Mouse (Mus musculus) embryo, embryonic 9.5 days (tissue): Measurements from ENCODE around the gene 4930550C14Rik.
A peak's percentile ranks its signal among the peaks of the same experiment; 100 is the strongest.

Experiments used
- DNase-seq: peaks from one replicate; pipeline ENCODE4 v3.0.0-alpha.2; 2017; ENCODE audit errors: extremely low spot score

The 4930550C14Rik gene

GRCm38 (mm10) chr9:53402291-53402711, at the start of gene 4930550C14Rik:
Gene 4930550C14Rik (plus strand): TSS chr9:53402325.
- DNase-seq, result peak; percentile 26

DNA sequence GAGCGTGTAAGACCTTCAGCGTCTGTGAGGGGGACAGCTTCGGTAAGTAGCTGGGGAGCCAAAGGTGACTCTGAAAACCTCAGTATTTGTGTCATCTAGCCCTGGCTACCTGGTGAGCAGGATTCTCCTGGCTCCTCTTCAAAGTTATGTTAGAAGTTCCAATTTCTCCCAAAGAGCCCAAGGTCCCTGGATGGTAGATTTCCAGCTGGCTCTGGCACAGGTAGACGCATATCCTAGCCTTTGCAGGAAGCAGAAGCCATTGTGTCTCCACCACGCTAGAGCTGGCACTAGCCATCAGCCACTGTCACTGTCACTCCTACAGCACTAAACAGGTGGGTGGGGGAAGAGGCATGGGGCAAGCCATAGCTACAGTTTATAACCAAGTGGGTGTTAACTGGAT, 49.0 kb upstream of the 4930550C14Rik start:
- DNase-seq, result no peak

DNA sequence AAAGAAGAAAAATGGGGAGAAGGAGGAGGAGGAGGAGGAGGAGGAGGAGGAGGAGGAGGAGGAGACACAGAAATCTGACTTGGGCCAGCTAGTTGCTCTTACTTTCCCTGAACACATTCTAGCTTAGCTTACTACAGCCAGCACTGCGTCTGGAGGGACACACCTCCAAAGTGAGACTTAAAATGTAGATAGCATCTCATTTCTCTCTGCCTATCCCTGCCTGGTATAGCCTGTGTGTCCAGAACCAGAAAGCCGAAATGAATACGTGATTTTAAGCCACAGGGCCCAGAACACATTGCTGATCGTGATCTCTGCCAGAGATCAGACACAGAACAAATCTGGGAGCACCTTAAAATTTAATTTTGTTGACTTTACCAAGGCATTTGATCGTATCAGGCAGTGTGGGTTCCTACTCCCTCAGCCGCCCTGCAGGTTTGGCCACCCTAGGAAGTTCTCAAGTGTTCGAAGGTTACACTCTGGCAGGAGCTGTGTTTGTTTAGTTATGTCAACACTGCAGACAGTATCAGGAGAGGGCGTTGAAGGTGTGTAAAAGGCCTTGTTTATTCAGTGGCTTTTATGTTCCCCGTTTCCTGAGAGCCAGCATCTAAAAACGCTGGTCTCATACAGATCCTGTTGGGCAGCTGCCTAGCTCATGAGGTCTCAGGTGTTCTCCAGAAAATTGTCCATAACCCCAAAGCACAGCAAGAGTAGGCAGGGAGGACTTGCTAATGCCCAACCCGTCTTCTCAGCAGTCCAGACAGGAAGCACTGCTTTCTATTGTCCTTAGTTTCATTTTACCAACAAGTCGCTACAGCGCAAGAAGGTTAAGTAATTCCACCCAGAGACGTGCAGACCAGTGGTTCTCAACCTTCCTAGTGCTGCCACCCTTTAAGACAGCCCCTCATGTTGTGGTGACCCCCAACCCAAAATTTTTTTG, 45.6 kb upstream of the 4930550C14Rik start:
- peak; percentile 9 for DNase-seq

GRCm38 (mm10) chr9:53371339-53371738, 30.8 kb upstream of the 4930550C14Rik start:
- DNase-seq, result no peak

DNA sequence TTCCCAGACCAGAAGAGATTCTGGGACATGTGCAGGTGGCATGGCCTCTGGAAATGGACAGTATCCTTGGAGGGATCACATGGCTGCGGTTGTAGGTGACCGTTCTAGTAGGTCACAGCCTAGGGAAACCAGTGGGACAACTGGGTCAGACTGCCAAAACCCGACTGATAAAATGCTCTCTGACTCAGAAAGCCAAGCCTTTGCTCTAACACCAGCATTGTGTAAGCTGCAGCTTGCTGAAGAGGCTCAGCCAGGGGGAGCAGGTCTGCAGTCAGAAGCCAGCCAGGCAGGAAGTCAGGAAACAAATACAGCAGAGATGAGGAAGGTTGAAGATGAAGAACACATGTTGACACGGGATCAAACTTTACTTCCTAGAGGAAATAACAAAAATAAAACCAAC, 26.2 kb upstream of the 4930550C14Rik start:
- no peak for DNase-seq

DNA sequence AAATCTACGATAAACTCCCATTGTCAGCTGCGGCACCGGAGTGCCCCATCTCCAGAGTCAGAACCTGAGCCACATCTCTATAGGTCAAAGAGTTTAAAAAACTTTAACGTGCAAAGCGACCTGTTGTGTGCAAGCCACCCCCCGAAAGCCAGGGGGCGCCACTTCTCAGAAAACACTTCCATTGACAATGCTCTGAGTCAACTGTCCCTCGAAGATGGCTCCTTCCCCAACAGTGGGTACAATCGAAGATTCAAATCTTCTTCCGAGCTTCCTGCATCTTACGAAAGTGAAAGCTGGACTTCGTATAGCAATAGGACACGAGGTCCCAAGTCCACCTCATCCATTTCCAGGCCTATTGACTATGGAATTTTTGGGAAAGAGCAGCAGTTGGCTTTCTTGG, 25.3 kb upstream of the 4930550C14Rik start:
- DNase-seq, result no peak

GRCm38 (mm10) chr9:53377597-53377996, 24.5 kb upstream of the 4930550C14Rik start:
- no peak for DNase-seq

DNA sequence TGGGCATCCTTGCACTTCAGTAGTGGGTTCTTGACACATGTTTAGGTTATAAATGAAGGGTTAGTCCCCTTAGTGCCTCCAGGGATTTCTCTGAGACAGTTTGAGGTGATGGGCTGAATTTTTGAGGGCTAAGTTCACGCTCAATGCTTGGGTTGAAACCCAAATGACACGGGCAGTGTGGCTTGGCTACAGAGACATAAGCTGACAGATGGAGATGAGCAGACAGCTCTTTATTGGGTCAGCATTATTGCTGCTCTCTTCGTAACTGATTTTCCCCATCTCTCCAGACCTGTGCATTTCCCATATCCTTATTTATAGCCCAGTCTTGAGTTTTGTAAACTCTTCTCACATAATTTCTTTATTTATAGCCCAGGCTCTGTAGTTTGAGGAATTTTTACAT, 24.0 kb upstream of the 4930550C14Rik start:
- DNase-seq, result no peak

GRCm38 (mm10) chr9:53380595-53380994, 21.5 kb upstream of the 4930550C14Rik start:
- no peak for DNase-seq

DNA sequence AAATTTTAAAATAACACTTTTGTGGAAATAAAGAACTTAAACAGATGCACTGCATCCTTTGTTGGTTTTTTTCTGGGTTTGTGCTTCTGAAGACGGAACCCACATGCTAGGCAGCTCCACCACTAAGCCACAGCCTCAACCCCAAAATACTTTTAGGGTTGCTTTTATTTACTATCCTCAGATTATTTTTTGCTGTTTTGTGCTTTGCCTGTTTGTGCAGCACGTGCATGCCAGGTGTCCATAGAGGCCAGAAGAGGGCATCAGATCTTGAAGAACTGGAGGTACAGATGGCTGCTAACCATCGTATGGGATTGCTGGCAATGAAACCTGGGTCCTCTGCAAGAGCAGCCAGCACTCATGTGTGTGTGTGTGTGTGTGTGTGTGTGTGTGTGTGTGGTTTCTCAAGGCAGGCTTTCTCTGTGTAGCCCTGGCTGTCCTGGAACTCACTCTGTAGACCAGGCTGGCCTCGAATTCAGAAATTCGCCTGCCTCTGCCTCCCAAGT, 21.0 kb upstream of the 4930550C14Rik start:
- no peak for DNase-seq

DNA sequence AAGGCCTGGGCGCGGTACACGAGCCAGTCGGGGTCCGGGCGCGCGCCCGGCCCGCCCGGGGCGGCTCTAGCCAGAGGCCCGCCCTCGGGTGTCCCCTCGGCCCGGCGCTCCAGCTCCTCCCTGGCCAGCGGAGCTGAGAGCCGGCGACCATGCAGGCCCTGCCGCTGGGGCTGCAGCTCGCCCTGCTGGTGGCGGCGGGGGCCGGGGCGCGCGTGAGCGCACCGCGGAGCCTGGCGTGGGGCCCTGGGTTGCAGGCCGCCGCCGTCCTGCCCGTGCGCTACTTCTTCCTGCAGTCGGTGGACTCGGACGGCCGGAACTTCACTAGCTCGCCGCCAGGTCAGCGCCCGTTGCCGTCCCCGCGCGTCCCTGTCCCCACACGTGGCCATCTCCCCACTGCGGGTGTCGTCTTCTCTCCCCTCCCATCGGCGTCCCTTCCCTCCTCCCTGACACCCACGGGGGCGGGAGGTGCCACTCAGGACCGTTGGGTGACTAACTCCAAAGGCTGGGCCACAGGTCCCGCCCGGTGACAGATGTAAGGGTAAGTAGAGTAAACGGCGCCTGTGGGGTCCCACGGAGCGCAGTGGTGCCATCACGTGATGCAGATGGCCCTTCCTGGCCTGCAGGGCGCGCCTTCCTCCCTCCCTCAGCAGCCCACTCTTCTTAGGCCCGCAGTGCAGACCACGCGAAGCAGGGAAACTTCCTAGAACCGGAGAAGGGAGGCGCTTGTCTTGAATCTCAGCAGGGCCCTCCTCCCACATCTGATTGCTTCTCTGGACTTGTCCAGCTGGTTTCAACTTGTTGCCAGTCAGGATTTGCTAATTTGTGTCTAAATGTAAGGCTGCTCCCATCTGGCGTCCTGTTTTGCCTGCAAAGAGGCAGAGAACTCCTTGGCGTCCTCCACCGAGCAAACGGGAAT, 17.9 kb upstream of the 4930550C14Rik start, which contains the start of gene Kdelc2:
TSS of gene Kdelc2 (plus strand) at position 75 of the 916 bp plus-strand sequence.
- DNase-seq, result peak; percentile 85

DNA sequence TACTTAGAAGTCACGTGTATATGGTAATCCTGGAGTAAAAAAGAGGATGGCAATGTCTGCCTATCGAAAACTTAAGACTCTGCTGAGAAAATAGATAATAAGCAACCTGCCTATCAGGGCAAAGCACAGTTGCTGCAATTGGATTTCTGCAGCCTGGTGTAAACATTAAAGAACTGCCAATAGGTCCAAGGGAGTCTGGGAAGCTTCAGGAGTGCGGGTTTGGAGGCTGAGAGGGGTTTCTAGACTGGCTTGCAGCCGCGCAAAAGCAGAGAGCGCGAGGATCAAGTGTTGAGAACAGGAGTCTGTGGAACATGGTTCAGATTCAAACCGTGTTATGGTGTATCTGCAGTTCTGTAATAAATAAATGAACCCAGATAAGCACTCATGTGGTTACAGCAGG, 17.3 kb upstream of the 4930550C14Rik start:
- no peak for DNase-seq

DNA sequence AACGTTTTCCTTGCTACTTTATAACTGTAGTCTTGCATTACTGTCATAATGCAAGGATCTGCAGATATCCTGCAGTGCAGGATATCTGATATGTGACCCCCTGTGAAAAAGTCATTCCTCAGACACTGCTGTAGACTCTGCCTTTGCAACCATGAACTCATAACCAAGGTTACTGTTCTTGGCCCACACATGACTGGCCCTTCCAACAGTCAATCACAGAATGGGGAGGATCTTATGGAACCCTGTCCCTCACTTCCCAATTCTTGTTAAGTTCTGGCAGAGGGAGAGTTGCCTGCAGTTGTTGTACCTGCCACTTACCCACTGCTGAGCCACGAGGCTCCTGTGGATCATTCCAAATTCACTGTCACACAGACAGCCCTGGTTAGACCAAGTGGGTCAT, 14.7 kb upstream of the 4930550C14Rik start:
- DNase-seq, result no peak

DNA sequence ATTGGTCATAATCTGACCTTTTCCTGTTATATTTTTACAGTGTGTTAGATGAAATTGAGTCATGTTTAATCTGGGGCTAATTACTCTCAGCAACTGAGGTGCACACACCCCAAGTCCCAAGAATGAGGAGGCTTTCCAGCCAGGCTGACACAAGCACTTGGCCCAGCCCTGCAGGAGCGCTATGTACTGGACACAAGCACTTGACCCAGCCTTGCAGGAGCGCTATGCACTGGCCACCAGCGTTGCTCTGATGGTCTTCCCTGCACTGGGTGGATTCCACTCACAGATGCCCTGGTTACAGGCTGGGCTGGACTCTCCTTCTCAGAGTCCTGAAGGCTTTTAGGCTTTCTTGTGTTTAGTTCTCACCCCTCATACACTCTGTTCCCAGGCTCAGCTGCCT, 13.0 kb upstream of the 4930550C14Rik start:
- DNase-seq, result no peak

- no peak for DNase-seq
These were observed 12.0 kb upstream of the 4930550C14Rik start for GRCm38 (mm10) chr9:53390136-53390535.

DNA sequence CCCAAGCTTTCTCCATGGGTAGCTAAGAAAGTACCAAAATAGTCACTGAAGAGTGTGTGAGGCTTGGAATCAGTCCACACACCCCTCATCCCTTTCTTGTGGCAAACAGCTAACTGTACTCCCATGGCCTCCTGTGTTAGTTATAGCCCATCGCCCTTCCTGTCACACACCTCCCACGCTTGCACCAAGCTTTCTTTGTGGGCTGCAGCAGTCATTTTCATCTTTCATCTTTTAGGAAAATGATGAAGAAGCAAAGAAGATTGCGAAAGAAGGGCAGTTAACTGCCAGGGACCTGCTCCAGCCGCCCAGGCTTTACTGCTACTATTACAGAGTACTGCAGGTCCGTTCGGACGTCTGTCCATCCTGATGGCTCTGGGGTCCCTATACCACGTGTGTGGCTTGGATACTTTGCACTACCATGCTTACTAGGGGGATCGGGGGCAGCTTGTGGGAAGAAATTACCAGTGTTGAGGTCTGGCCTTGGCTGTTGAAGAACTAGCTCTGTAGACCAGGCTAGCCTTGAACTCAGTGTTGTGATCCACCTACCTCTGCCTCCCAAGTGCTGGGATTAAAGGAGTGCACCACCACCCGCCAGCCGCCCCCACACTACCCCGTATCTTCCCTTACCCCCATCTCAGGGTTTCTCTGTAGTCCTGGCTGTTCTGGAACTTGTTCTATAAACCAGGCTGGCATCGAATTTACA, 4.3 kb upstream of the 4930550C14Rik start:
- DNase-seq, result no peak

- DNase-seq, result peak; percentile 63
These were observed 3.8 kb upstream of the 4930550C14Rik start for GRCm38 (mm10) chr9:53398388-53398700.

DNA sequence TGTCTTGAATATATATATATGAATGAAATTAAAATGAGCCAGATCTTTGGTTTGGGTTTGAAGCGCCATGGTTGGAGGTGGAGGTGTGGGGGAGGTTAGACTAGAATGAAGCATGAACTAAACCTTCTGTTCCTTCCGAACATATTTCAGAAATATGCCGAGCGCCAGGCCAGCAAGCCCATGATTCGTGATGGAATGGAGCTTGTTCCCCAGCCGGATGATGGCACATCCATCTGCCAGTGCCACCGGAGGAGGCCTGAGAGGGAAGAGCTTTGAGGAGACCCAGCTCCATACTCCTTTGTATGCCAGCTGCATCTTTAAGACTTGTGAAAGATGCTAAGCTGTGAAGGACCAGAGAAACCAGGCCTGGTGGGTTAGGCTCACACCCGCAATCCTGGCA, 2.6 kb upstream of the 4930550C14Rik start:
- DNase-seq, result no peak

- no peak for DNase-seq
These were observed 1.4 kb upstream of the 4930550C14Rik start for GRCm38 (mm10) chr9:53400696-53401095.

DNA sequence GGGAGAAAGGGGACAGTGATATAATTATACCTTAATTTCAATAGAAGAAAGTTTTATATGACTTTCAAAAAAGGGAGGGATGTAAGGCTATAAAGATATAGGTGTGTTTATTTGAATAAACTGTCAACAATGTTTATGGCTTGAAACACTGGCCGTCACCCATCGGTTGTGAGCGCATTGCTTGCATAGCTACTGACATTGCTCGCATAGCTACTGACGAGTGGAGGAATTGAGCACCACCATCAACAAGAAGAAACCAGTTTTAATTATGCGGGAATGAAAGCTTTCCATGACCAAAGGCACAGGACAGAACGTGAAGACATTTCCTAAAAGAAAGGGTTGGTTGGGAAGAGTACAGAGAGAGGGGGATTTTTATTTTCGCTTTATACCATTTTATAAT, 979 bp upstream of the 4930550C14Rik start:
- DNase-seq, result no peak

- DNase-seq, result no peak
These were observed 866 bp downstream of the 4930550C14Rik start for GRCm38 (mm10) chr9:53402991-53403390.
